Mouse (Mus musculus): ENCODE results near the gene Flg2. TPM values are rescaled to one million over a fixed set of nuclear protein-coding genes. Genes with fewer than 3 reads are reported as not detected.

Gene Flg2
- 0.06 and 0.10 TPM in 2 replicates for polyA plus RNA-seq (2015; fragmentation: Nextera tagmentation; extraction: Ambion mirVana)

DNA sequence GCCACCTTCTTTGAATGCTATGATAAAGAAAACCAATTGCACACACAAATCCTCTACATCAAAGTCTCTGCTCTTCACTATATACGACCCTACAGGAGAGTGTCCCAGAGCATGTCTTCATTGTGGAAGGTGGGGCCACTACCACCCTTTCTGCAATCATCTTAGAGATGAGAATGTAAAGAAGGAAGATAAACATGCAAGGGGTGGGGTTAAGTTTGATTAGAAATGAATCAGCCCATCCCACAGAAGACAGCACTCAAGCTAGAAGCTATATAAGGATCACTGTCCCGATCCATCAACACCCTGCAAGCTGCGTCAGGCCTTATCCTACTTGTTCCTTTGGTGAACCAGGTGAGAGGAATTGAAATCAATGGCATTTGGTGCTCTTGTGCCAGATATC is at the start of gene Flg2:
Gene Flg2 (plus strand): TSS at position 301 of the 400 bp plus-strand sequence.
- Histone ChIP-seq H3K4me2 (no peak within 1 kb of the TSS), H3K9me3 (no peaks in the 10 kb centered on the region), H3K27me3 (no peaks in the 10 kb centered on the region), H3K4me1 (no peaks in the 10 kb centered on the region), H3K4me3 (no peak within 1 kb of the TSS), H3K27ac (no peak within 1 kb of the TSS), H3K36me3 (no peaks in the 10 kb centered on the region), H3K9ac (no peak within 1 kb of the TSS)
- WGBS, result 79% methylated on average over 3 of the region's 3 CpGs
- no peak for ATAC-seq (ENCODE audit: insufficient number of reproducible peaks, low FRiP score, low TSS enrichment, low read depth)

DNA sequence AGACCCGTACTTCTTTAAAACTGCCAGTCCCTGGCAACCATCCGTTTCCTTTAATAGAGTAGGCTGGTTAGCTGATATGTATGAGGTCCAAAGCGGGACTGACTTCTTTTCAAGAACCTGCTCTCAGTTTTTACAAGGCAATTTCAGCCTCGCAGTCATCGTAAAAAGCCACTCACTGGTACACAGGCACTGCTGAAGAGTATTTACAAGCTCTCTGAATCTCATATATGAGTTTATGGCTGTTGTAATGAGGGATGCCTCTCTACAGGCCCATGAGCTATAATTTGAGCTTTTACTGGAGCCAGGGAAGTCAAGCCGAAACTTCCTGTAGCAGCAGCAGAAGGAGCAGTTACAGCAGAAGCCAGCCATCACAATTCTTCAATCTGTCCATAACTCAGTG is 34.6 kb upstream of the Flg2 start:
- no peaks in the 10 kb centered on the region for H3K36me3 ChIP-seq
- no peak overlapping the region for H3K4me3 ChIP-seq
- no peak for ATAC-seq (ENCODE audit: insufficient number of reproducible peaks, low FRiP score, low TSS enrichment, low read depth)
- H3K9me3 ChIP-seq, result no peaks in the 10 kb centered on the region
- no peak overlapping the region for H3K9ac ChIP-seq
- 20% methylated on average over 6 of the region's 6 CpGs for WGBS
- no peak overlapping the region for H3K4me2 ChIP-seq
- no peak overlapping the region for H3K27ac ChIP-seq
- no peaks in the 10 kb centered on the region for H3K27me3 ChIP-seq
- peaks cover 6% of the 10 kb centered on the region; the same call in 1 of the 2 replicates for H3K4me1 ChIP-seq

DNA sequence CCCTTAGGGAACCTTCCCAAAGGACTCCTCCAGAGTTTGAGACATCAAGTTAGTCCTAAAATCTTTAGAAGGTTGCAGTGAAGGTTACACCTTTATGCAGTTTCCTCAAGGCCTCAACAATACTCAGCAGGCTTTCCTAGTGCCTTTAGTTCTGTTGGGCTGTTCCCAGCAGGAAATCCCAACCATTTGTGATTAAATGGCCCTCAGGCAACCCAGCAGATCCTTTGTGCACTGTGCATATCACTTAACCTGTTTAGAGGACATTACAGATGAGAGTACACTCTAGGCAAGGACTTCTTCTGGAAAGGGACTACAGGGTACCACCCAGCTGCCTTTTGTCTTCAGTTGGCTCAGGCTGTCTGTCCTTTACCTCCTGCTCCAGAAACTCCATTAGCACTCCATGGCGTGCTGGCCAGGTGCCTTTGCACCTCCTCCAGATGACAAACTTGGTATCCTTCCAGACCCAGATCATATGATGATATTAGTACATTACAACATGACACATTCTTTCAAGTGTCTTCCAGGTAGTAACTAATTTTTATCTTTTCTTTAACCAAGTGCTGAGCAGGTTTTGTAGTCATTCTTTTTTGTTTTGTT is 34.0 kb upstream of the Flg2 start:
- Histone ChIP-seq H3K4me3 (no peak overlapping the region), H3K27me3 (no peaks in the 10 kb centered on the region), H3K9ac (no peak overlapping the region), H3K27ac (no peak overlapping the region), H3K36me3 (no peaks in the 10 kb centered on the region), H3K4me2 (no peak overlapping the region), H3K4me1 (peaks cover 6% of the 10 kb centered on the region; the same call in 1 of the 2 replicates), H3K9me3 (no peaks in the 10 kb centered on the region)
- no peak for ATAC-seq (ENCODE audit: insufficient number of reproducible peaks, low FRiP score, low TSS enrichment, low read depth)
- WGBS, result 33% methylated on average over 1 of the region's 1 CpGs

DNA sequence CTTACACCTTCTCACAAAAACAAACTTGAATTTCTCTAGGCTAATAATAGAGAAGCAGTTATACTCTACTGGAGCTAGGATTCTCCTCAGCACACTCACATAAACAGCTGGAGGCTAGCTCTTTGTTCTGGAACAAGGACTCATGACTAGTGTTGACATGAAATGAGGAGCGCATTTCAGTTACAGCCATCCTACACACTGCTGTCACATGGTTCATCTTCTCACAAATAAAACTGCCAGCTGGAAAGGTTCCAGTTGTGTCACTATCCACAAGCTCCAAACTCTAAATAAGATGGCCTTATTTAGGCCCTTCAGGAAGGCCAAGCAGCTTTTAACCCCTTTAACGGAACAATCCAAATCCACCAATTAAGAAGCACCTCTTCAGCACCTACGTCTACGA is 16.2 kb upstream of the Flg2 start:
- Histone ChIP-seq H3K27me3 (no peaks in the 10 kb centered on the region), H3K4me3 (no peak overlapping the region), H3K4me1 (no peaks in the 10 kb centered on the region), H3K9ac (no peak overlapping the region), H3K27ac (no peak overlapping the region), H3K4me2 (no peak overlapping the region), H3K9me3 (no peaks in the 10 kb centered on the region), H3K36me3 (no peaks in the 10 kb centered on the region)
- no peak for ATAC-seq (ENCODE audit: insufficient number of reproducible peaks, low FRiP score, low TSS enrichment, low read depth)
- 82% methylated on average over 4 of the region's 4 CpGs for WGBS

DNA sequence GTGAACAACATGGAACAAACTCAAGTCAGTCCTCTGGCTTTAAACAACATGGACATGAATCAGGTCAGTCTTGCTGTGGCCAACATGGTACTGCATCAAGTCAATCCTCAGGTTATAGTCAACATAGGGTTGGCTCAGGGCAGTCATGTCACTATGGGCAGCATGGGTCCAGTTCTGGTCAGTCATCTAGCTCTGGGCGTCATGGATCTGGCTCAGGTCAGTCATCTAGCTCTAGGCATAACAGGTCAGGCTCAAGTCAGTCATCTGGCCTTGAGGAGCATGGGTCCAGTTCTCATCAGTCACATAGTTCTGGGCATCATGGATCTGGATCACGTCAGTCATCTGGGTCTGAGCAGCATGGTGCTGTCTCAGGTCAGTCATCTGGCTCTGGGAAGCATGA is 4.9 kb downstream of the Flg2 start:
- H3K27ac ChIP-seq, result no peak overlapping the region
- H3K27me3 ChIP-seq, result no peaks in the 10 kb centered on the region
- ATAC-seq (ENCODE audit: insufficient number of reproducible peaks, low FRiP score, low TSS enrichment, low read depth), result no peak
- H3K4me2 ChIP-seq, result no peak overlapping the region
- no peaks in the 10 kb centered on the region for H3K36me3 ChIP-seq
- no peak overlapping the region for H3K9ac ChIP-seq
- H3K4me1 ChIP-seq, result no peaks in the 10 kb centered on the region
- no peak overlapping the region for H3K4me3 ChIP-seq
- H3K9me3 ChIP-seq, result no peaks in the 10 kb centered on the region; the same call in 1 of the 2 replicates
- 78% methylated on average over 2 of the region's 2 CpGs for WGBS

DNA sequence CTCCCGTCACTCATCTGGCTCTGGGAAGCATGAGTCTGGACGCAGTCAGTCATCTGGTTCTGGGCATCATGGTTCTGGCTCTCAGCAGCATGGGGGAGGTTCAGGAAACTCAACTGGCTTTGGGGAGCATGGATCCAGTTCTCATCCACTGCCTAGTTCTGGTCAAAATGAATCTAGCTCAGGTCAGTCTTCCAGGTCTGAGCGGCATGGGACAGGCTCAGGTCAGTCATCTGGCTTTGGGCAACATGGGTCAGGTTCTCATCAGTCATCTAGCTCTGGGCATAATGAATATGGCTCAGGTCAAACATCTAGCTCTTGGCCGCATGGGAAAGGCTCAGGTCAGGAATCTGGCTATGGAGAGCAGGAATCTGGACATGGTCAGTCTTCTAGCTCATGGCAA is 5.4 kb downstream of the Flg2 start:
- 0 out of 2 replicates have a peak, but pooled peaks have one; percentile 14 for ATAC-seq (ENCODE audit: insufficient number of reproducible peaks, low FRiP score, low TSS enrichment, low read depth)
- Histone ChIP-seq H3K9me3 (no peaks in the 10 kb centered on the region; the same call in 1 of the 2 replicates), H3K4me1 (no peaks in the 10 kb centered on the region), H3K9ac (no peak overlapping the region), H3K4me3 (no peak overlapping the region), H3K27ac (no peak overlapping the region), H3K27me3 (no peaks in the 10 kb centered on the region), H3K36me3 (no peaks in the 10 kb centered on the region), H3K4me2 (no peak overlapping the region)
- 89% methylated on average over 4 of the region's 4 CpGs for WGBS

Other genes starting within 250 kb of the Flg2 start
- gene Lce3d, start 239.9 kb upstream of the Flg2 start, polyA plus RNA-seq (2015; fragmentation: Nextera tagmentation; extraction: Ambion mirVana), result not detected in 2 replicates
- gene Lce3e, start 230.2 kb upstream of the Flg2 start, polyA plus RNA-seq (2015; fragmentation: Nextera tagmentation; extraction: Ambion mirVana), result 0.66 TPM in 1 of 2 replicates, not detected in the other
- gene Lce3f, start 205.1 kb upstream of the Flg2 start, polyA plus RNA-seq (2015; fragmentation: Nextera tagmentation; extraction: Ambion mirVana), result 58.4 and 77.7 TPM in 2 replicates
- gene Crct1, start 181.6 kb upstream of the Flg2 start, polyA plus RNA-seq (2015; fragmentation: Nextera tagmentation; extraction: Ambion mirVana), result 33.4 and 55.3 TPM in 2 replicates
- gene Lce1m, start 178.2 kb upstream of the Flg2 start, polyA plus RNA-seq (2015; fragmentation: Nextera tagmentation; extraction: Ambion mirVana), result 2.3 and 24.6 TPM in 2 replicates
- not detected in 2 replicates for gene Gm4858, start 128.5 kb upstream of the Flg2 start, polyA plus RNA-seq (2015; fragmentation: Nextera tagmentation; extraction: Ambion mirVana)
- gene Crnn, start 52.5 kb upstream of the Flg2 start, polyA plus RNA-seq (2015; fragmentation: Nextera tagmentation; extraction: Ambion mirVana), result 2.9 and 3.1 TPM in 2 replicates
- 0.42 and 6.5 TPM in 2 replicates for gene Flg, start 76.2 kb downstream of the Flg2 start, polyA plus RNA-seq (2015; fragmentation: Nextera tagmentation; extraction: Ambion mirVana)
- gene Hrnr, start 122.5 kb downstream of the Flg2 start, polyA plus RNA-seq (2015; fragmentation: Nextera tagmentation; extraction: Ambion mirVana), result 44.2 and 51.3 TPM in 2 replicates
- gene Rptn, start 196.4 kb downstream of the Flg2 start, polyA plus RNA-seq (2015; fragmentation: Nextera tagmentation; extraction: Ambion mirVana), result 0.05 and 0.16 TPM in 2 replicates
- gene Tchh, start 245.1 kb downstream of the Flg2 start, polyA plus RNA-seq (2015; fragmentation: Nextera tagmentation; extraction: Ambion mirVana), result 4.3 and 4.7 TPM in 2 replicates

Data from limb, embryonic 15.5 days (tissue).